Mouse (Mus musculus) layer of hippocampus, postnatal 14 days (tissue): ENCODE data around the gene Nid1. TPM values are rescaled to one million over a fixed set of nuclear protein-coding genes. Genes with fewer than 3 reads are reported as not detected.
"Not testable (repeated sequence)": the region's sequence is repeated elsewhere in the genome, so short reads cannot be mapped to it uniquely, and the experiment has no call there.

Source experiments
- DNase-seq, 2 experiments: peaks; one replicate each; pipeline ENCODE4 v3.0.0; 2021 to 2022; ENCODE audit warnings: low spot score in 2 of 2, mixed read lengths in 1 of 2
- long read RNA-seq, 2 experiments: library from polyadenylated mRNA; stranded (forward); transcript quantifications; one replicate each; pipeline ENCODE4 v2.0.0; 2021
- total RNA-seq, 2 experiments: library from RNA; stranded (reverse); gene quantifications; 2 replicates each; pipeline ENCODE4 v1.2.3; 2021

The Nid1 gene
- total RNA-seq: 10 to 100 TPM; 21.2 to 22.8 TPM
- long read RNA-seq, experiment 1, full-length matches to known transcripts: 3 of 7 reads
- long read RNA-seq, experiment 1, partial matches to known transcripts: 3 of 7 reads
- long read RNA-seq, experiment 1, other reads (novel, unspliced or antisense): 1 of 7 reads
- long read RNA-seq, experiment 2, full-length matches to known transcripts: 3 of 6 reads
- long read RNA-seq, experiment 2, partial matches to known transcripts: 2 of 6 reads
- long read RNA-seq, experiment 2, other reads (novel, unspliced or antisense): 1 of 6 reads

GRCm38 (mm10) chr13:13437460-13438015, at the start of gene Nid1:
TSS of gene Nid1 (plus strand) at chr13:13437551.
- not testable (repeated sequence) for DNase-seq

GRCm38 (mm10) chr13:13393228-13394095, 43.9 kb upstream of the Nid1 start, which contains the start of gene Gpr137b:
TSS of gene Gpr137b (minus strand) at chr13:13394014.
- DNase-seq: peak; percentile 57 to 66

GRCm38 (mm10) chr13:13394096-13394395, 43.3 kb upstream of the Nid1 start:
- not testable (repeated sequence) for DNase-seq

GRCm38 (mm10) chr13:13400851-13401250, 36.5 kb upstream of the Nid1 start:
- DNase-seq: not testable (repeated sequence)

GRCm38 (mm10) chr13:13402818-13403217, 34.5 kb upstream of the Nid1 start:
- DNase-seq: not testable (repeated sequence)

GRCm38 (mm10) chr13:13403366-13403765, 34.0 kb upstream of the Nid1 start:
- DNase-seq: not testable (repeated sequence)

- DNase-seq: not testable (repeated sequence)
Observed at GRCm38 (mm10) chr13:13403839-13404238, 33.5 kb upstream of the Nid1 start.

- not testable (repeated sequence) for DNase-seq
Observed at GRCm38 (mm10) chr13:13404517-13405155, 32.7 kb upstream of the Nid1 start.

- DNase-seq: not testable (repeated sequence)
Observed at GRCm38 (mm10) chr13:13405511-13405910, 31.8 kb upstream of the Nid1 start.

- no peak for DNase-seq
Observed at GRCm38 (mm10) chr13:13414206-13414605, 23.1 kb upstream of the Nid1 start.

GRCm38 (mm10) chr13:13415120-13416006, 22.0 kb upstream of the Nid1 start:
- DNase-seq: peak; percentile 34 to 63

- DNase-seq: not testable (repeated sequence)
Observed at GRCm38 (mm10) chr13:13416007-13416337, 21.4 kb upstream of the Nid1 start.

- DNase-seq: not testable (repeated sequence)
Observed at GRCm38 (mm10) chr13:13418859-13419258, 18.5 kb upstream of the Nid1 start.

GRCm38 (mm10) chr13:13423301-13423700, 14.1 kb upstream of the Nid1 start:
- not testable (repeated sequence) for DNase-seq

- not testable (repeated sequence) for DNase-seq
Observed at GRCm38 (mm10) chr13:13436161-13436560, 1.2 kb upstream of the Nid1 start.

- DNase-seq: not testable (repeated sequence)
Observed at GRCm38 (mm10) chr13:13438112-13438953, 982 bp downstream of the Nid1 start.

GRCm38 (mm10) chr13:13445601-13446000, 8.2 kb downstream of the Nid1 start:
- DNase-seq: not testable (repeated sequence)

- not testable (repeated sequence) for DNase-seq
Observed at GRCm38 (mm10) chr13:13446711-13447443, 9.5 kb downstream of the Nid1 start.

GRCm38 (mm10) chr13:13449981-13450380, 12.6 kb downstream of the Nid1 start:
- DNase-seq: not testable (repeated sequence)
